Mouse (Mus musculus): Measurements from ENCODE around the gene Nkx6-1. TPM values are rescaled to one million over a fixed set of nuclear protein-coding genes. Genes with fewer than 3 reads are reported as not detected.

Nkx6-1 gene
- polyA plus RNA-seq (2015; fragmentation: Nextera tagmentation; extraction: Ambion mirVana), result 3.8 and 5.1 TPM in 2 replicates

DNA sequence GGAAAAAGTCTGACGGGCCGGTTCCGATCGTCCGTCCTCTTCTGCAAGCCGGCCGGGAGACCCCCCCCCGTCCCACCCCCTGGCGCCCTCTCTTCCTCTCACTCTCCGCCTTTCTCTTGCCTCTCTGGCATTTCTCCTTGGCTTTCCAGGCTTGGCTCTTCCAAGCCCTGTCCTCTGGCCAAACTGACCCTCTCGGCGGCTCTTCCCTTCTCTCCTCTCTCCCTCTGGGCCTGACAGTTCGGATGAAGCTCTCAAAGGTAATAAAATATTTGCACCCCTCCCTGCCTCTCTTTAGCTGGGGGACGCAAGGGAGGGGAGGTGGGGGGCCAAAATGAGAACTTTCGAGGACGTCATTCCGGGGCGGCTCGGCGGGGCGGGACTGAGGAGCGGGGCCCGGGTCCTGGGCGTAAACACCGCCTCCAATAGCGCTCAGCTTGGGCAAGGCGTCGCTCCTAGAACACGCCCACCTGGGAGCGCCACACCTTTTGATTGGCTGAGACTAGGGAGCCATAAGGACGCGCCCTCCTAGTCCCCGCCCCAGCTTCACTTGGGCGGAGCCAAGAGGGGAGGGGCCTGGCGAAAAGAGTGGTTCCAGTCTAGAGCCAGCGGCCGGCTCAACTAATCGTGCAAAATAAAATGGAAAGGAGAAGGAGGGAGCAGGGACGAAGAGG lies at the start of gene Nkx6-1:
Gene Nkx6-1, minus strand, starts transcription at position 52 of the 671 bp plus-strand sequence.
- Histone ChIP-seq H3K27ac (ENCODE audit: low read depth, low read length) (peak within 1 kb of the TSS; percentile 59), H3K4me3 (ENCODE audit: low read length) (peak within 1 kb of the TSS; percentile 39), H3K9me3 (ENCODE audit: control insufficient read depth, low read length) (no peaks in the 10 kb centered on the region; the same call in 1 of the 2 replicates), H3K4me1 (ENCODE audit: control insufficient read depth, insufficient read depth, low read depth, low read length) (peaks cover 9% of the 10 kb centered on the region), H3K36me3 (ENCODE audit: control insufficient read depth, insufficient read depth, low read length) (no peaks in the 10 kb centered on the region), H3K9ac (ENCODE audit: low read depth, low read length) (peak within 1 kb of the TSS; percentile 57), H3K4me2 (ENCODE audit: low read length) (peak within 1 kb of the TSS; percentile 51), H3K27me3 (replicated peaks; ENCODE audit: control insufficient read depth, insufficient read depth, low read length) (peaks cover 37% of the 10 kb centered on the region)
- ATAC-seq, result peak; percentile 96
- WGBS, result under 1% methylated on average over 39 of the region's 39 CpGs

DNA sequence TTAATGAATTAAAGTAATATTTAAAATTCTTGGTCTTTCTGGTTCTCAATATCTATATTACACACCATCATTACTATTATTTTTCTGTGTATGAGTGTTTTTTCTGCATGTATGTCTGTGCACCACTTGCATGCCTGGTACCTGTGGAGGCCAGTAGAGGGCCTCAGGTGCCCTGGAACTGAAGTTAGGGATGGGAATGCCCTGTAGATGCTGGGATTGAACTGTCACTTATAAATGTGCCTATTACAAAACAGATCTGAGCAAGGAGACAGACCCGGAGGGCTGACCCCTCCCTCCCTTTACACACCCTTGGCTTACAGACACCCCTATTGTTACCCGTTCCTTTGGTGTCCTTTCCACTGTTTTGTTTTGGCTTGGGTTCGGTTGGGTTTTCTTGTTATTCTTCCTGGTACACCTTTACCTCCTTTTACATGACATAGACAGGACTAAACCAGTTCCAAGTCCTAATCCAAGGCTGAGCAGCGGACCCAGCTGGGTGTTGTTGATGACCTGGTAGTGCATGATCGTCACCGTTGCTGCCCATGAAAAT lies 48.3 kb upstream of the Nkx6-1 start:
- WGBS, result 81% methylated on average over 6 of the region's 6 CpGs
- no peak for ATAC-seq
- Histone ChIP-seq H3K9me3 (ENCODE audit: control insufficient read depth, low read length) (no peaks in the 10 kb centered on the region), H3K27me3 (replicated peaks; ENCODE audit: control insufficient read depth, insufficient read depth, low read length) (no peaks in the 10 kb centered on the region), H3K4me1 (ENCODE audit: control insufficient read depth, insufficient read depth, low read depth, low read length) (no peaks in the 10 kb centered on the region), H3K4me2 (ENCODE audit: low read length) (no peak overlapping the region), H3K27ac (ENCODE audit: low read depth, low read length) (no peak overlapping the region), H3K4me3 (ENCODE audit: low read length) (no peak overlapping the region), H3K9ac (ENCODE audit: low read depth, low read length) (no peak overlapping the region), H3K36me3 (ENCODE audit: control insufficient read depth, insufficient read depth, low read length) (no peaks in the 10 kb centered on the region)

DNA sequence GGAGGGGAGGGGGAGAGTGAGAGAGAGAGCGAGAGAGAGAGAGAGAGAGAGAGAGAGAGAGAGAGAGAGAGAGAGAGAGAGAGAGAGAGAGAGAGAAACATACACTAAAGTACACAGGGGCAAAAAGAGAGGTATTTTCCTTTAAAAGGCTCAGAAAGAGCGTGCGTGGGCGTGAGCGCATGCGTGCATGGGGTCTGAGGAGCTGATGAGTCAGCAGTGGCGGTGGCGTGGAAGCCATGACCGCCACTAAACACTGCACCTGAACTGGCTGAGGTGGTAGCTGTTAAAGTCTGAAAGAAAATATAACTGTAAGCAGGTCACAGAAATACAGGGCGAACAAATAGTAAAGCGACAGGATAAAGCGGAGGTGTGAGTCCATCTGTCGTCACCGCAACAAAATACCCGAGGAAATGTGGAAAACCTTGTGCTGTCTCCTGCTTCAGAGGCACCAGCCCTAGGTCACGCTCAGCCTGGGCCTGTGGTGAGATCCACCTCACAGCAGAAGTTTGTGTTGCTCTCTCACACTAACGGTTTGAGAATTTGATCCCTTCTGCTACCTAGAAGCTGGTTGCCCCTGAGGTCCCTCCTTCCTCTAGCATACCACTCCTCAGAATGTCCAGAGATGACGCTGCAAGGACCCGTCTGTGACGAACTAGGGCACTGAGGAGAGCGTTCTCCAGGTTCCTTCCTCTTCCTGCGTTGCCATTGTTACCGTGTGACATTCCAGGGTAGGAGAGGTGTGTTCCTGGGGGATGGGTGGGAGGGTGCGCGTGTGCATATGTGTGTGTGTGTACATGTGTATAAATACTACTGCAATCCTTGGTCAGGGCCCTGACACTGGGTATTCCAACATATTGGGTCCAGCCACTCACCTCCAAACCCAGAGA lies 38.8 kb upstream of the Nkx6-1 start:
- Histone ChIP-seq H3K4me1 (ENCODE audit: control insufficient read depth, insufficient read depth, low read depth, low read length) (no peaks in the 10 kb centered on the region), H3K27ac (ENCODE audit: low read depth, low read length) (no peak overlapping the region), H3K9me3 (ENCODE audit: control insufficient read depth, low read length) (no peaks in the 10 kb centered on the region), H3K9ac (ENCODE audit: low read depth, low read length) (no peak overlapping the region), H3K4me2 (ENCODE audit: low read length) (no peak overlapping the region), H3K4me3 (ENCODE audit: low read length) (no peak overlapping the region), H3K27me3 (replicated peaks; ENCODE audit: control insufficient read depth, insufficient read depth, low read length) (no peaks in the 10 kb centered on the region), H3K36me3 (ENCODE audit: control insufficient read depth, insufficient read depth, low read length) (no peaks in the 10 kb centered on the region)
- 82% methylated on average over 24 of the region's 25 CpGs for WGBS
- ATAC-seq, result no peak

DNA sequence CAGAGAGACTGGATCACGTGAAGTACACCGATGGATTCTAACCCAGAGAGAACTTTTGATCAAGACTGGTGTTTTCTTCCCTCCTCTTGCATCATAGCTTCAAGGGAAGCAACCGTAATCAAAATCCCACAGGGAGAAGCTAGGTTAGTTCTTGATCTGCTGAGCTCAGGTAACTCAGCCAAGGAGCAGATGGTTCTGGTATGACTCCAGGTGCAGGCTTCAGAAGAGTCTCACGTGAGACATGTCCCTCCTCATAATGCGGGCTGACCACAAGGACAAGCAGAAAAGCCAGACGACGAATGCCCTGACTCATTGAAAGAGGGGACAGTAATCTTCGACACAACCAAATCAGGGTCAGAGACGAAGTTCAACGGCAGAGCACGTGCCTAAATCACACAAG lies 37.8 kb upstream of the Nkx6-1 start:
- Histone ChIP-seq H3K4me3 (ENCODE audit: low read length) (no peak overlapping the region), H3K4me2 (ENCODE audit: low read length) (no peak overlapping the region), H3K9ac (ENCODE audit: low read depth, low read length) (no peak overlapping the region), H3K27ac (ENCODE audit: low read depth, low read length) (no peak overlapping the region), H3K36me3 (ENCODE audit: control insufficient read depth, insufficient read depth, low read length) (no peaks in the 10 kb centered on the region), H3K4me1 (ENCODE audit: control insufficient read depth, insufficient read depth, low read depth, low read length) (no peaks in the 10 kb centered on the region), H3K27me3 (replicated peaks; ENCODE audit: control insufficient read depth, insufficient read depth, low read length) (no peaks in the 10 kb centered on the region), H3K9me3 (ENCODE audit: control insufficient read depth, low read length) (no peaks in the 10 kb centered on the region)
- 83% methylated on average over 11 of the region's 11 CpGs for WGBS
- ATAC-seq, result no peak

DNA sequence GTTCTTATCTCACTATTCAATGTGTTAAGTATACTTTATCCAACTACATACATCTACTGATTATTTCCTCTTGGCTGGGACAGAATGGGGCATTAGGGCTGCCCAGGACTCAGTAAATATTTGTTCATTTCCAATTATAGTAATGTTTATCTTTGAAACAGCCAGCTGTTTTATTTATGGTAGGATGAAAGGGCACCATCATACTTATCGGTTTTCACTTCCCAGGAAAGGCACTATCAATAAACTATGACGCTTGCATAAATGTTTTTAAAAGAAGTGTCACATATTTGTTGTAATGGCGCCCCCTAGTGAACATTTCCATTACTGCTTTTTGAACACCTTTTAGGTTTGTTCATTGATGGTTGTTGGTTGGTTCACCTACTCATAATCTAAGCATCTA lies 35.8 kb upstream of the Nkx6-1 start:
- WGBS, result 6% methylated on average over 3 of the region's 3 CpGs
- H3K4me2 ChIP-seq (ENCODE audit: low read length), result no peak overlapping the region
- H3K4me1 ChIP-seq (ENCODE audit: control insufficient read depth, insufficient read depth, low read depth, low read length), result no peaks in the 10 kb centered on the region
- H3K4me3 ChIP-seq (ENCODE audit: low read length), result no peak overlapping the region
- no peak overlapping the region for H3K9ac ChIP-seq (ENCODE audit: low read depth, low read length)
- ATAC-seq, result no peak
- H3K9me3 ChIP-seq (ENCODE audit: control insufficient read depth, low read length), result no peaks in the 10 kb centered on the region
- no peaks in the 10 kb centered on the region for H3K27me3 ChIP-seq (replicated peaks; ENCODE audit: control insufficient read depth, insufficient read depth, low read length)
- H3K27ac ChIP-seq (ENCODE audit: low read depth, low read length), result no peak overlapping the region
- H3K36me3 ChIP-seq (ENCODE audit: control insufficient read depth, insufficient read depth, low read length), result no peaks in the 10 kb centered on the region

DNA sequence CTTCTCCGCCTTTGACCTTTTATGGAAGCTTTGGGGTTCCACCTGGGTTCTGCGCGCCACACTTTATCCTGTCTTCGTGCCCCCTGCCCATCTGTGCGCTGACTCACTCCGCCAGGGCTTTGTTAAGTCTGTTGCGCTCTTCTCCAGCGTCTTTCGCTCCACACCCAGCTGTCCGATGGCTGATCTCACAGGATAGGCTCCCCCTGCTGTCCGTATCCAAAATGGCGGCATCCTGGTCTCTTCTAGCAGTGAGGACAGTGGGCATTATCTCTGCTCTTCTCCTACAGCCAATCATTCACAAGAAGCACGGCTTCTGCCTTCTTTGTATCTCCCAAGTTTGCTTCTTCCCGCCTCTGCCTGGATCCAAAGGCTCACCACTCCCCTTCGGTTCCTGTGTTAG lies 23.8 kb upstream of the Nkx6-1 start:
- Histone ChIP-seq H3K27me3 (replicated peaks; ENCODE audit: control insufficient read depth, insufficient read depth, low read length) (no peaks in the 10 kb centered on the region), H3K4me3 (ENCODE audit: low read length) (no peak overlapping the region), H3K9ac (ENCODE audit: low read depth, low read length) (no peak overlapping the region), H3K4me1 (ENCODE audit: control insufficient read depth, insufficient read depth, low read depth, low read length) (no peaks in the 10 kb centered on the region), H3K4me2 (ENCODE audit: low read length) (peak overlapping the region; percentile 30), H3K27ac (ENCODE audit: low read depth, low read length) (no peak overlapping the region), H3K9me3 (ENCODE audit: control insufficient read depth, low read length) (no peaks in the 10 kb centered on the region), H3K36me3 (ENCODE audit: control insufficient read depth, insufficient read depth, low read length) (no peaks in the 10 kb centered on the region)
- 15% methylated on average over 15 of the region's 15 CpGs for WGBS
- ATAC-seq, result peak; percentile 81

DNA sequence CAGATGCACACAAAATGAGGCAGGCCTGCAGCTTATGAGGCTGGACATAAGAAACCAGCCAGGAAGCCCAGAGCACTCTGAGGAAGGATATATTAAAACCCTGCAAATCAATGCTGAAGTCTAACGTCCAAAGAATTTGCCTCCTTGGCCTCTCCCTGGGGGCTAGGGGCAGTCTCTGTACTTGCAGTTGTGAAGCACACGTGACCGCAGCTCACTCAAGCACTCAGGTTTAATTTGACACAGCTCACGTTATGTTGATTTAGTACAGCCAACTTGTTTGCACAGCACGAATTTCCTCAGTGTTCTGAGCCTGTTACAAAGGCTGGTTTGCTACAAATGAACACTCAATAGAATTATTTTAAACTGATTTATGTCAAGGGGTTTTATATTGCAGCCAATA lies 18.5 kb upstream of the Nkx6-1 start:
- no peak overlapping the region for H3K4me2 ChIP-seq (ENCODE audit: low read length)
- no peak overlapping the region for H3K9ac ChIP-seq (ENCODE audit: low read depth, low read length)
- ATAC-seq, result no peak
- H3K36me3 ChIP-seq (ENCODE audit: control insufficient read depth, insufficient read depth, low read length), result no peaks in the 10 kb centered on the region
- no peak overlapping the region for H3K27ac ChIP-seq (ENCODE audit: low read depth, low read length)
- H3K9me3 ChIP-seq (ENCODE audit: control insufficient read depth, low read length), result no peaks in the 10 kb centered on the region
- H3K4me3 ChIP-seq (ENCODE audit: low read length), result no peak overlapping the region
- no peaks in the 10 kb centered on the region for H3K4me1 ChIP-seq (ENCODE audit: control insufficient read depth, insufficient read depth, low read depth, low read length)
- WGBS, result 64% methylated on average over 5 of the region's 5 CpGs
- no peaks in the 10 kb centered on the region for H3K27me3 ChIP-seq (replicated peaks; ENCODE audit: control insufficient read depth, insufficient read depth, low read length)

DNA sequence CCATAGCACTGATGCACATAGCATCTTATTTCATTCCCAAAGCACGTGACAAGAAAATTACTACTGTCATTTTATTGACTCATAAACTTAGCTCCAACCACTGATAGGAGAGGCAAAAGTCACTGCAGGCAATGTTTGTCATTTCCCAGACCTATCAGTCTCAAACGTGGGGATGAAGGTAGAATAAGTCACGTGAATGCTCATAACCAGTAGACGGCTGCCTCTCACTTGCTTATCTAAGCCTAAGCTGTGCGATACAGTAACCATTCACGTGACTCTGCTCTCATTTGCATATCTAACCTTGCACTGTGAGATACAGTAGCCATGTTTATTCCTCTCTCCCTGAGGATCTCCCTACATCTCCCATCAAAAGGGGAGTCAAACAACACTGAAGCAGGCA lies 15.5 kb upstream of the Nkx6-1 start:
- no peaks in the 10 kb centered on the region for H3K9me3 ChIP-seq (ENCODE audit: control insufficient read depth, low read length)
- no peaks in the 10 kb centered on the region for H3K36me3 ChIP-seq (ENCODE audit: control insufficient read depth, insufficient read depth, low read length)
- no peak overlapping the region for H3K4me2 ChIP-seq (ENCODE audit: low read length)
- no peak for ATAC-seq
- no peaks in the 10 kb centered on the region for H3K27me3 ChIP-seq (replicated peaks; ENCODE audit: control insufficient read depth, insufficient read depth, low read length)
- H3K4me1 ChIP-seq (ENCODE audit: control insufficient read depth, insufficient read depth, low read depth, low read length), result no peaks in the 10 kb centered on the region
- no peak overlapping the region for H3K4me3 ChIP-seq (ENCODE audit: low read length)
- no peak overlapping the region for H3K9ac ChIP-seq (ENCODE audit: low read depth, low read length)
- WGBS, result 77% methylated on average over 6 of the region's 6 CpGs
- no peak overlapping the region for H3K27ac ChIP-seq (ENCODE audit: low read depth, low read length)

DNA sequence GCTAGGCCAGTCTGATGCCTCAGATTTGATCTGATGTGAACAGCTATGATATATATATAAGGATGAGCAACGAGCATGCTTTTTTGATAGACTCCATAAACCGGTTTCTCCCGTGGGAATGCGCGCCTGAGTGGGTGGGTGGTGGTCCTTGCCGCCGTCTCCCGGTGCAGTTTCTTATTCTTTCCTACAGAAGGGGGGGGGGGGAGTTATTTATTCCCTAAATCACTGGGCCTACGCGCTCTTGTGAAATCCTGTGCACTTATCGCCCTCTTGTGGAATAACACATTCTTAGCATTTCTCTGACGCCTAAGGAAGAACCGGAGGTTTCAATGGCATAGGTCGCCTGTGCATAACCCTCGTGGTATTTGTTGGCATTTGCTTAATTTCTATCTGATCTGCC lies 4.6 kb upstream of the Nkx6-1 start:
- Histone ChIP-seq H3K27ac (ENCODE audit: low read depth, low read length) (no peak overlapping the region), H3K9ac (ENCODE audit: low read depth, low read length) (no peak overlapping the region), H3K36me3 (ENCODE audit: control insufficient read depth, insufficient read depth, low read length) (no peaks in the 10 kb centered on the region), H3K9me3 (ENCODE audit: control insufficient read depth, low read length) (no peaks in the 10 kb centered on the region), H3K4me3 (ENCODE audit: low read length) (peak overlapping the region; percentile 12; the same call in 1 of the 2 replicates), H3K27me3 (replicated peaks; ENCODE audit: control insufficient read depth, insufficient read depth, low read length) (peaks cover 36% of the 10 kb centered on the region), H3K4me1 (ENCODE audit: control insufficient read depth, insufficient read depth, low read depth, low read length) (no peaks in the 10 kb centered on the region), H3K4me2 (ENCODE audit: low read length) (peak overlapping the region; percentile 37; the same call in 1 of the 2 replicates)
- ATAC-seq, result peak; percentile 41; the same call in 1 of the 2 replicates
- WGBS, result 2% methylated on average over 15 of the region's 15 CpGs

Data from hindbrain, embryonic 16.5 days (tissue).